Mouse (Mus musculus) olfactory bulb, adult 2 months (tissue): Measurements from ENCODE around the gene Erc1.

Source experiments
- CTCF ChIP-seq: fragments of 200-500 bp; IDR thresholded peaks from 2 replicates; pipeline ENCODE4 v1.5.1; 2012; ENCODE audit warnings: low read depth, mild to moderate bottlenecking, low read length, moderate library complexity; ENCODE audit not compliant: insufficient read depth
- POLR2A ChIP-seq: fragments of 200-500 bp; IDR thresholded peaks from 2 replicates; pipeline ENCODE4 v1.6.1; 2012; ENCODE audit warnings: mild to moderate bottlenecking, low read depth, low read length, moderate library complexity; ENCODE audit not compliant: insufficient read depth

- no peak for TF ChIP-seq CTCF
- no peak for TF ChIP-seq POLR2A
Observed at GRCm38 (mm10) chr6:119757796-119758195, 90.2 kb downstream of the Erc1 start.
